Mouse (Mus musculus): ENCODE measurements around the gene Pcyt2.

Gene Pcyt2

GRCm38 (mm10) chr11:120617519-120618112 lies at the start of gene Pcyt2:
Gene Pcyt2 (minus strand): TSS chr11:120617936.
- peak; percentile 75 for DNase-seq (ENCODE audit: low spot score)

GRCm38 (mm10) chr11:120666617-120667016 lies 48.9 kb upstream of the Pcyt2 start:
- DNase-seq (ENCODE audit: low spot score), result no peak

- DNase-seq (ENCODE audit: low spot score), result no peak
Observed at GRCm38 (mm10) chr11:120665406-120665805, 47.7 kb upstream of the Pcyt2 start.

GRCm38 (mm10) chr11:120663714-120664113 lies 46.0 kb upstream of the Pcyt2 start:
- no peak for DNase-seq (ENCODE audit: low spot score)

- DNase-seq (ENCODE audit: low spot score), result no peak
Observed at GRCm38 (mm10) chr11:120662759-120663158, 45.0 kb upstream of the Pcyt2 start.

- DNase-seq (ENCODE audit: low spot score), result no peak
Observed at GRCm38 (mm10) chr11:120661076-120661460, 43.3 kb upstream of the Pcyt2 start, which contains the start of gene Notum. Gene Notum (minus strand): TSS chr11:120661175.

GRCm38 (mm10) chr11:120660301-120661075 lies 42.8 kb upstream of the Pcyt2 start:
- no peak for DNase-seq (ENCODE audit: low spot score)

- DNase-seq (ENCODE audit: low spot score), result no peak
Observed at GRCm38 (mm10) chr11:120659509-120660300, 42.0 kb upstream of the Pcyt2 start.

- DNase-seq (ENCODE audit: low spot score), result peak; percentile 45
Observed at GRCm38 (mm10) chr11:120658876-120659410, 41.2 kb upstream of the Pcyt2 start.

- no peak for DNase-seq (ENCODE audit: low spot score)
Observed at GRCm38 (mm10) chr11:120657301-120657700, 39.6 kb upstream of the Pcyt2 start.

- DNase-seq (ENCODE audit: low spot score), result no peak
Observed at GRCm38 (mm10) chr11:120654741-120655140, 37.0 kb upstream of the Pcyt2 start.

GRCm38 (mm10) chr11:120651872-120652271 lies 34.1 kb upstream of the Pcyt2 start:
- no peak for DNase-seq (ENCODE audit: low spot score)

GRCm38 (mm10) chr11:120648001-120648476 lies 30.3 kb upstream of the Pcyt2 start, which contains the start of gene Myadml2:
Gene Myadml2 (minus strand): TSS chr11:120648158.
- DNase-seq (ENCODE audit: low spot score), result no peak

GRCm38 (mm10) chr11:120647047-120647830 lies 29.5 kb upstream of the Pcyt2 start:
- no peak for DNase-seq (ENCODE audit: low spot score)

GRCm38 (mm10) chr11:120643601-120643987 lies 25.9 kb upstream of the Pcyt2 start, which contains the start of gene Pycr1:
Gene Pycr1 (minus strand): TSS chr11:120643769.
- peak; percentile 85 for DNase-seq (ENCODE audit: low spot score)

- DNase-seq (ENCODE audit: low spot score), result no peak
Observed at GRCm38 (mm10) chr11:120642939-120643600, 25.3 kb upstream of the Pcyt2 start.

GRCm38 (mm10) chr11:120641869-120642268 lies 24.1 kb upstream of the Pcyt2 start:
- DNase-seq (ENCODE audit: low spot score), result no peak

- no peak for DNase-seq (ENCODE audit: low spot score)
Observed at GRCm38 (mm10) chr11:120641255-120641654, 23.5 kb upstream of the Pcyt2 start.

- DNase-seq (ENCODE audit: low spot score), result no peak
Observed at GRCm38 (mm10) chr11:120634810-120635209, 17.1 kb upstream of the Pcyt2 start.

- DNase-seq (ENCODE audit: low spot score), result peak; percentile 78
Observed at GRCm38 (mm10) chr11:120633520-120634343, 16.0 kb upstream of the Pcyt2 start, which contains the start of gene Mafg. Gene Mafg (minus strand): TSS chr11:120633600.

All from layer of hippocampus, adult 9-10 months (tissue).